Mouse (Mus musculus) heart, postnatal 4 days (tissue): ENCODE data around the gene Wars2. TPM values are rescaled to one million over a fixed set of nuclear protein-coding genes. Genes with fewer than 3 reads are reported as not detected.

Experiments
- DNase-seq: peaks from one replicate; pipeline ENCODE4 v3.0.0; 2021
- microRNA-seq, 2 experiments: library from miRNA; unstranded; fragments of <30 nt; microRNA quantifications; one replicate each; pipeline ENCODE4 v1.2.0; 2021 to 2022
- total RNA-seq, 2 experiments: library from RNA; stranded (reverse); gene quantifications; 2 replicates each; pipeline ENCODE4 v1.2.3; 2021

The Wars2 gene
- total RNA-seq, 2 experiments from 2014 or later, result 7.3 to 10.8 TPM

DNA sequence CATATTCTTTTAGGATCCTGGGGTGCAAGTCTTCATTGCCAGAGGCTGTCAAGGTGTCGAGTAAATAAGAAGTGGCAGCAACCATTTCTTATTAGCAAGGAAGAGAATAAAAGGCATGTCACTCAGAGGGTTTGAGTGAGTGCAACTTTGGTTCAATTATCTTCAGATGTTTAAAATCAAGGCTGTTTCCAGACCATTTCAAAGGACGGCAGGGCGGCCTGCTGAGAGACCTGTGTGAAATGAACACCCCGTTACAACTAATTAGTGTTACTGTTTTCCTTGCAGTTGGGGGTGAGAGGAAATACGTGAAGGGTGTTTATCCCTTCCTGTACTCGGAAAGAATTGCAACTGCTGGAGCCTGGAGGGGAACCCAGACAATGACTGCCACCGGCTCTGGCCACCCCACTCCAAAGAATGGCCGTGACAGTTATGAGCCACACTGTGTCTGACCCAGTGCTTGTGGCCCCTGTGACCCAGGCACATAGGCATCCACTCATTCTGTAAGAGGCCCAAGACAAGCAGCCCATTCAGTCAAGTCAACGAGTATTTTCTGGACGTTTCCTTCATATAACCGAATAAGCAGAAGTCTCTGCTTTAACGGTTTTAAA is 137.2 kb downstream of the Wars2 start:
- DNase-seq, result no peak

GRCm38 (mm10) chr3:99279718-99280117 is 138.8 kb downstream of the Wars2 start:
- DNase-seq, result no peak

DNA sequence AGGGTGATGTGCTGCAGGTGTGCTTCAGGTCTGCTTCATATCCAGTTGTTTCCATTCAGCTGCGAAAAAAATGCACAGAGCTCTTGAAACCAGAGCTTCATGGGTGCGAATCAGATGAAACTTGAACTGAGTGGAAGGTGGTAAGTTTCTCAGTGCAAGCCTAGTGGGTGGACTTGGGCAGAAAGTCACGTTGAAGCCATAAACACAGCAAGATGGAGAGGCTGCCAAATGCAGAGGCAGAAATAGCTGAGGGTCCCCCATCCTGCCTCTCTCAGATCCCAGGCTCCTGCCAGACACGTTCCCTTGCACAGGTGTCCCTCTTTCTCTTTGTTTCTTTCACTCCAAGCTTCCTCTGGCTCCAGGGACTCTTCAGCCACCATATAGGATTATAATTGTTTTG is 140.6 kb downstream of the Wars2 start:
- no peak for DNase-seq

DNA sequence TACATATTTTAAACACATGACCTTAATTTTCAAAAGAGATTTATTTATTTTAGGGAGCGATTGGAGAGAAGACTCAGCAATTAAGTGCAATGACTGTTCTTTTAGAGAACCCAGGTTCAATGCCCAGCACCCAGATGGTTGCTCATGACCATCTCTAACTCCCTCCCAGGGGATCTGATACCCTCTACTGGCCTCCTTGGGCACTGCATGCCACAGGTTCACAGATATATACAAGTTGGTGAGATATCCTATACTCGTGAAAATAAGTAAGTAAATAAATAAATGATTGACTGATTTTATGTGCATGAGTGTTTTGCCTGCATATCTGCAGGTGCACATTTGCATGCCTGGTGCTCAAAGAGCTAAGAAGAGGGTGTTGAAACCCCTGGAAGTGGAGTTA is 147.4 kb downstream of the Wars2 start:
- DNase-seq, result no peak

Small RNA genes lying within 50 kb of the gene (microRNA-seq; reads per million reads assigned to microRNA genes)
- gene Mir6481, result 0 reads per million in 2 experiments

Other genes with a start within 250 kb of the Wars2 start
- not detected for gene Hao2, start 247.8 kb upstream of the Wars2 start, total RNA-seq
- gene Tbx15, start 99.3 kb downstream of the Wars2 start, total RNA-seq, result under 1 TPM; 0.36 to 0.52 TPM